Mouse (Mus musculus) embryo, embryonic 10 days (tissue): ENCODE data around the gene Slc30a9.
A peak's percentile ranks its signal among the peaks of the same experiment; 100 is the strongest.

ENCODE experiments used
- DNase-seq: peaks from one replicate; pipeline ENCODE4 v3.0.0-alpha.2; 2015; ENCODE audit warnings: low spot score

Gene Slc30a9

GRCm38 (mm10) chr5:67306698-67307521 is at the start of gene Slc30a9:
Slc30a9 (plus strand) TSS chr5:67306955.
- DNase-seq = peak; percentile 91

- no peak for DNase-seq
Observed at GRCm38 (mm10) chr5:67258473-67258872, 48.3 kb upstream of the Slc30a9 start.

GRCm38 (mm10) chr5:67260159-67260530 is 46.6 kb upstream of the Slc30a9 start:
- no peak for DNase-seq

- peak; percentile 98 for DNase-seq
Observed at GRCm38 (mm10) chr5:67260531-67261371, 46.0 kb upstream of the Slc30a9 start, which contains the start of gene Tmem33. Tmem33 (plus strand) TSS chr5:67260565.

- no peak for DNase-seq
Observed at GRCm38 (mm10) chr5:67262964-67263363, 43.8 kb upstream of the Slc30a9 start.

- DNase-seq = peak; percentile 45
Observed at GRCm38 (mm10) chr5:67266106-67266505, 40.6 kb upstream of the Slc30a9 start.

GRCm38 (mm10) chr5:67269309-67269708 is 37.4 kb upstream of the Slc30a9 start:
- DNase-seq = no peak

GRCm38 (mm10) chr5:67279407-67279806 is 27.3 kb upstream of the Slc30a9 start:
- DNase-seq = no peak

GRCm38 (mm10) chr5:67279840-67280239 is 26.9 kb upstream of the Slc30a9 start:
- no peak for DNase-seq

GRCm38 (mm10) chr5:67280400-67280799 is 26.4 kb upstream of the Slc30a9 start:
- no peak for DNase-seq

- DNase-seq = no peak
Observed at GRCm38 (mm10) chr5:67295029-67295428, 11.7 kb upstream of the Slc30a9 start.

- no peak for DNase-seq
Observed at GRCm38 (mm10) chr5:67295682-67296081, 11.1 kb upstream of the Slc30a9 start.

GRCm38 (mm10) chr5:67296171-67296570 is 10.6 kb upstream of the Slc30a9 start:
- no peak for DNase-seq

- no peak for DNase-seq
Observed at GRCm38 (mm10) chr5:67297026-67297813, 9.5 kb upstream of the Slc30a9 start.

GRCm38 (mm10) chr5:67299847-67300412 is 6.8 kb upstream of the Slc30a9 start:
- DNase-seq = no peak

GRCm38 (mm10) chr5:67300926-67301597 is 5.7 kb upstream of the Slc30a9 start:
- DNase-seq = no peak

- DNase-seq = no peak
Observed at GRCm38 (mm10) chr5:67301722-67302331, 4.9 kb upstream of the Slc30a9 start.

GRCm38 (mm10) chr5:67303816-67304215 is 2.9 kb upstream of the Slc30a9 start:
- no peak for DNase-seq

GRCm38 (mm10) chr5:67307659-67308222 is 986 bp downstream of the Slc30a9 start:
- no peak for DNase-seq

GRCm38 (mm10) chr5:67311811-67312521 is 5.2 kb downstream of the Slc30a9 start:
- DNase-seq = no peak
